Mouse (Mus musculus) embryonic facial prominence, embryonic 10.5 days (tissue): ENCODE measurements around the gene Adam30. TPM values are rescaled to one million over a fixed set of nuclear protein-coding genes. Genes with fewer than 3 reads are reported as not detected.

Experiments
- DNase-seq: peaks from one replicate; pipeline ENCODE4 v3.0.0-alpha.2; 2017; ENCODE audit warnings: low spot score
- H3K27ac ChIP-seq: fragments of 300-500 bp; sonication (generic); replicated peaks from 2 replicates; pipeline ENCODE4 v1.5.1; 2016; ENCODE audit warnings: mild to moderate bottlenecking
- H3K27me3 ChIP-seq: fragments of 300-500 bp; sonication (generic); replicated peaks from 2 replicates; pipeline ENCODE4 v1.6.1; 2016; ENCODE audit warnings: low read depth, mild to moderate bottlenecking; ENCODE audit not compliant: poor library complexity, severe bottlenecking
- H3K36me3 ChIP-seq: fragments of 300-500 bp; sonication (generic); replicated peaks from 2 replicates; pipeline ENCODE4 v1.6.1; 2016; ENCODE audit warnings: mild to moderate bottlenecking, moderate library complexity
- H3K4me1 ChIP-seq: fragments of 300-500 bp; sonication (generic); 2 replicates; pipeline ENCODE4 v1.6.1; 2016
- H3K4me3 ChIP-seq: fragments of 300-500 bp; sonication (generic); 2 replicates; pipeline ENCODE4 v1.5.1; 2016; ENCODE audit warnings: mild to moderate bottlenecking, moderate library complexity
- H3K9me3 ChIP-seq: fragments of 300-500 bp; sonication (generic); 2 replicates; pipeline ENCODE4 v1.6.1; 2016; ENCODE audit warnings: mild to moderate bottlenecking
- WGBS: fragments of 180-500 bp; shearing (Covaris S2); methylation state at CpG from one replicate; pipeline ENCODE4 v1.1.7; 2016; 5-methylcytosine and 5-hydroxymethylcytosine counted together
- polyA plus RNA-seq: library from polyadenylated mRNA; unstranded; fragments of >200 nt; fragmentation: Nextera tagmentation; extraction: Ambion mirVana; gene quantifications from 2 replicates; pipeline ENCODE4 v1.2.1, GENCODE M21; 2016

Adam30 gene
- polyA plus RNA-seq, 1 experiment from 2014 or later = not detected

- H3K4me3 ChIP-seq = no peak overlapping the region
- H3K4me1 ChIP-seq = no peaks in the 10 kb centered on the region
- WGBS = 93% methylated on average over 11 of the region's 11 CpGs
- DNase-seq = no peak
- H3K9me3 ChIP-seq = no peaks in the 10 kb centered on the region
- H3K27me3 ChIP-seq = no peaks in the 10 kb centered on the region
- no peak overlapping the region for H3K27ac ChIP-seq
- peaks cover 67% of the 10 kb centered on the region for H3K36me3 ChIP-seq
These were observed 10.5 kb upstream of the Adam30 start for GRCm38 (mm10) chr3:98149881-98150280.

GRCm38 (mm10) chr3:98151016-98151415 lies 9.4 kb upstream of the Adam30 start:
- no peaks in the 10 kb centered on the region for H3K4me1 ChIP-seq
- no peak overlapping the region for H3K27ac ChIP-seq
- 93% methylated on average over 10 of the region's 10 CpGs for WGBS
- H3K36me3 ChIP-seq = peaks cover 56% of the 10 kb centered on the region
- H3K9me3 ChIP-seq = no peaks in the 10 kb centered on the region
- no peaks in the 10 kb centered on the region for H3K27me3 ChIP-seq
- H3K4me3 ChIP-seq = no peak overlapping the region
- DNase-seq = no peak

GRCm38 (mm10) chr3:98153460-98153859 lies 7.0 kb upstream of the Adam30 start:
- no peak for DNase-seq
- Histone ChIP-seq H3K4me3 (no peak overlapping the region), H3K27ac (no peak overlapping the region), H3K4me1 (no peaks in the 10 kb centered on the region; the same call in 1 of the 2 replicates), H3K27me3 (no peaks in the 10 kb centered on the region), H3K36me3 (peaks cover 32% of the 10 kb centered on the region), H3K9me3 (no peaks in the 10 kb centered on the region)

- Histone ChIP-seq H3K9me3 (no peaks in the 10 kb centered on the region), H3K4me1 (no peaks in the 10 kb centered on the region; the same call in 1 of the 2 replicates), H3K4me3 (no peak overlapping the region), H3K27me3 (no peaks in the 10 kb centered on the region), H3K36me3 (peaks cover 6% of the 10 kb centered on the region; the same call in 1 of the 2 replicates), H3K27ac (no peak overlapping the region)
- no peak for DNase-seq
- WGBS = 46% methylated on average over 4 of the region's 4 CpGs
These were observed 4.3 kb upstream of the Adam30 start for GRCm38 (mm10) chr3:98156158-98156557.

GRCm38 (mm10) chr3:98157073-98157472 lies 3.4 kb upstream of the Adam30 start:
- H3K4me1 ChIP-seq = no peaks in the 10 kb centered on the region; the same call in 1 of the 2 replicates
- no peaks in the 10 kb centered on the region for H3K9me3 ChIP-seq
- H3K27ac ChIP-seq = no peak overlapping the region
- no peak overlapping the region for H3K4me3 ChIP-seq
- no peaks in the 10 kb centered on the region for H3K36me3 ChIP-seq
- DNase-seq = no peak
- no peaks in the 10 kb centered on the region for H3K27me3 ChIP-seq
- WGBS = 77% methylated on average over 2 of the region's 2 CpGs

GRCm38 (mm10) chr3:98157585-98157984 lies 2.8 kb upstream of the Adam30 start:
- H3K36me3 ChIP-seq = no peaks in the 10 kb centered on the region
- no peaks in the 10 kb centered on the region for H3K9me3 ChIP-seq
- H3K4me3 ChIP-seq = no peak overlapping the region
- WGBS = 57% methylated on average over 2 of the region's 2 CpGs
- DNase-seq = no peak
- H3K27me3 ChIP-seq = no peaks in the 10 kb centered on the region
- no peak overlapping the region for H3K27ac ChIP-seq
- H3K4me1 ChIP-seq = no peaks in the 10 kb centered on the region; the same call in 1 of the 2 replicates

- WGBS = 78% methylated on average over 4 of the region's 4 CpGs
- H3K27ac ChIP-seq = no peak overlapping the region
- H3K4me3 ChIP-seq = no peak overlapping the region
- no peak for DNase-seq
- no peaks in the 10 kb centered on the region for H3K9me3 ChIP-seq
- H3K36me3 ChIP-seq = no peaks in the 10 kb centered on the region
- no peaks in the 10 kb centered on the region; the same call in 1 of the 2 replicates for H3K4me1 ChIP-seq
- H3K27me3 ChIP-seq = no peaks in the 10 kb centered on the region
These were observed 1.8 kb upstream of the Adam30 start for GRCm38 (mm10) chr3:98158646-98159045.

- H3K27ac ChIP-seq = no peak overlapping the region
- no peak overlapping the region for H3K4me3 ChIP-seq
- 67% methylated on average over 4 of the region's 4 CpGs for WGBS
- no peaks in the 10 kb centered on the region for H3K9me3 ChIP-seq
- DNase-seq = no peak
- H3K36me3 ChIP-seq = no peaks in the 10 kb centered on the region
- H3K4me1 ChIP-seq = no peaks in the 10 kb centered on the region; the same call in 1 of the 2 replicates
- H3K27me3 ChIP-seq = no peaks in the 10 kb centered on the region
These were observed 1.1 kb upstream of the Adam30 start for GRCm38 (mm10) chr3:98159289-98159688.

GRCm38 (mm10) chr3:98178340-98178739 lies 17.9 kb downstream of the Adam30 start:
- 81% methylated on average over 4 of the region's 4 CpGs for WGBS
- DNase-seq = no peak

GRCm38 (mm10) chr3:98180805-98181204 lies 20.4 kb downstream of the Adam30 start:
- peak; percentile 62 for DNase-seq
- no peaks in the 10 kb centered on the region for H3K36me3 ChIP-seq
- H3K27me3 ChIP-seq = no peaks in the 10 kb centered on the region
- H3K4me3 ChIP-seq = no peak overlapping the region
- no peaks in the 10 kb centered on the region for H3K9me3 ChIP-seq
- H3K4me1 ChIP-seq = peaks cover 5% of the 10 kb centered on the region
- 24% methylated on average over 7 of the region's 7 CpGs for WGBS
- H3K27ac ChIP-seq = no peak overlapping the region

More at GRCm38 (mm10) chr3:98178340-98178739, 17.9 kb downstream of the Adam30 start:
- Histone ChIP-seq H3K27ac (no peak overlapping the region), H3K9me3 (no peaks in the 10 kb centered on the region), H3K4me3 (no peak overlapping the region), H3K27me3 (no peaks in the 10 kb centered on the region), H3K36me3 (no peaks in the 10 kb centered on the region), H3K4me1 (no peaks in the 10 kb centered on the region)

- WGBS = 65% methylated on average over 10 of the region's 10 CpGs
- no peaks in the 10 kb centered on the region for H3K36me3 ChIP-seq
- no peak overlapping the region for H3K27ac ChIP-seq
- H3K4me3 ChIP-seq = no peak overlapping the region
- peaks cover 5% of the 10 kb centered on the region for H3K4me1 ChIP-seq
- H3K9me3 ChIP-seq = no peaks in the 10 kb centered on the region
- no peaks in the 10 kb centered on the region for H3K27me3 ChIP-seq
- DNase-seq = no peak
These were observed 24.8 kb downstream of the Adam30 start for GRCm38 (mm10) chr3:98185163-98185714.

GRCm38 (mm10) chr3:98187777-98188176 lies 27.3 kb downstream of the Adam30 start:
- H3K9me3 ChIP-seq = no peaks in the 10 kb centered on the region
- WGBS = 88% methylated on average over 3 of the region's 3 CpGs
- no peak overlapping the region for H3K27ac ChIP-seq
- DNase-seq = no peak
- no peak overlapping the region for H3K4me3 ChIP-seq
- peaks cover 5% of the 10 kb centered on the region for H3K4me1 ChIP-seq
- H3K36me3 ChIP-seq = no peaks in the 10 kb centered on the region
- no peaks in the 10 kb centered on the region for H3K27me3 ChIP-seq

- H3K36me3 ChIP-seq = no peaks in the 10 kb centered on the region
- H3K27me3 ChIP-seq = no peaks in the 10 kb centered on the region
- peak; percentile 47 for DNase-seq
- H3K4me1 ChIP-seq = peaks cover 32% of the 10 kb centered on the region
- no peaks in the 10 kb centered on the region for H3K9me3 ChIP-seq
- no peak overlapping the region for H3K4me3 ChIP-seq
- H3K27ac ChIP-seq = peak overlapping the region; percentile 57; the same call in 1 of the 2 replicates
- 15% methylated on average over 9 of the region's 9 CpGs for WGBS
These were observed 37.5 kb downstream of the Adam30 start for GRCm38 (mm10) chr3:98197711-98198532.
